Mouse (Mus musculus): ENCODE data around the gene Foxd4.

DNA sequence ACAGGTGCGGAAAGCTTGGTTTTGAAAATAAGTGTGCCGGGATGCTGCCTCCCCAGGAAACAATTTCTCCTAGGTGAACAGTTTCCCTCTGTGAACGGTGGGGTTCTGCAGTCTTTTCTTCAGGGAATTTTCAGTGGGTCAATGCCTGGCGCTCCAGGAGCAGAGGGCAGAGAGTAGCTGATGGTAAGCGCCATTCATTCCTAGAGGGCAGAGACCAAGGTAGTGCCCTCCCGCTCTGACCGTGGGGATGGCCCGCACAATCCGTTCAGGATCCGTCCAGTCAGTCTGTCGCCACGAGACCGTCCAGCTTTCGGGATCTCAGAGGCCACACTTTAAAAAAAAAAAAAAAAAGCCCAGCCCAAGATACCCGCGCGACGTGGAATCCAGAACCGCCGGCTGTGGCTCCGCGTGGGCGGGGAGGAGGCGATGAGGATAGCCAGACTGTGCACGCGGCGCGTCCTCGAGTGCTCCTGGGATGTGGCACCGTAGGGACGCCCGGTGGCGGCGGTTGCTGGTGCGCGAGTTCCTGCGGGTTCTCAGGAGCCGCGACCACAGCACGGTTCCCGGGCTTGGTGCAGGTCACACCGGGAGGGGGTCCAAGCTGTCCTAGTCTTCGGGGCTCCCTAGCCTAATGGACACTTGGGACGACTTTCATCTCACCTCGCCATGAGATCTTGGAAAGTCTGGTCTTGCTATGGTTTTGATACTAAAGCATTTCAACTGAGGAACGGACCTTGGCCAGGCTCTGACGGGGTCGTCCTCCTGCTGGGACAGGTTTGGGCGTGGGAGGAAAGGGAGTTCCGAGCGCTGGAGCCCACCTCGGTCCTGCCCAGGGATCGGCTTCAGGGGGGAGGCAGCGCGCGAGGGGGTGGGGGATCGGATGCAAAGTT, 3.7 kb downstream of the Foxd4 start:
- no peak for TF ChIP-seq TAL1 (IDR thresholded peaks at IDR 0.05; ENCODE audit: low read length)
- no peak for TF ChIP-seq GATA1 (IDR thresholded peaks at IDR 0.05; ENCODE audit: low read length)

Data from erythroblast, embryonic 14.5 days (primary cell).